Mouse (Mus musculus) heart, embryonic 14.5 days (tissue): ENCODE data around the gene Clec18a. TPM values are rescaled to one million over a fixed set of nuclear protein-coding genes. Genes with fewer than 3 reads are reported as not detected.

Source experiments
- ATAC-seq: fragments of 200-750 bp; cut with Nextera tagmentation; 2 replicates; pipeline ENCODE4 v1.8.0; 2017; ENCODE audit warnings: low read depth, moderate TSS enrichment; ENCODE audit not compliant: insufficient number of reproducible peaks, insufficient read depth, low FRiP score
- H3K27ac ChIP-seq, 2 experiments: fragments of 200-500 bp in 1 of 2; fragments of 300-500 bp in 1 of 2; sonication (generic) in 1 of 2; replicated peaks in 1 of 2; 2 replicates each; pipeline ENCODE4 v1.5.1; 2012 to 2014; ENCODE audit warnings: low read depth in 2 of 2, low read length in 2 of 2, control low read depth in 1 of 2, mild to moderate bottlenecking in 1 of 2, mixed read lengths in 1 of 2; ENCODE audit not compliant: control insufficient read depth in 1 of 2, insufficient read depth in 1 of 2
- H3K27me3 ChIP-seq: fragments of 300-500 bp; sonication (generic); 2 replicates; pipeline ENCODE4 v1.6.1; 2014; ENCODE audit warnings: mild to moderate bottlenecking, low read length, control low read depth; ENCODE audit not compliant: control insufficient read depth, insufficient read depth
- H3K36me3 ChIP-seq: fragments of 300-500 bp; sonication (generic); 2 replicates; pipeline ENCODE4 v1.6.1; 2014; ENCODE audit warnings: mild to moderate bottlenecking, control low read depth, low read length, mixed read lengths; ENCODE audit not compliant: control insufficient read depth, insufficient read depth
- H3K4me1 ChIP-seq, 2 experiments: fragments of 200-500 bp in 1 of 2; fragments of 300-500 bp in 1 of 2; sonication (generic) in 1 of 2; 2 replicates each; pipeline ENCODE4 v1.6.1; 2012 to 2014; ENCODE audit warnings: low read length in 2 of 2, control low read depth in 1 of 2, mixed read lengths in 1 of 2; ENCODE audit not compliant: control insufficient read depth in 2 of 2, insufficient read depth in 2 of 2
- H3K4me2 ChIP-seq: fragments of 300-500 bp; sonication (generic); 2 replicates; pipeline ENCODE4 v1.6.1; 2014; ENCODE audit warnings: mild to moderate bottlenecking, low read length
- H3K4me3 ChIP-seq, 2 experiments: fragments of 200-500 bp in 1 of 2; fragments of 300-500 bp in 1 of 2; sonication (generic) in 1 of 2; 2 replicates each; pipeline ENCODE4 v1.5.1; 2012 to 2014; ENCODE audit warnings: low read length in 2 of 2, mild to moderate bottlenecking in 2 of 2, control low read depth in 1 of 2, low read depth in 1 of 2, moderate library complexity in 1 of 2; ENCODE audit not compliant: control insufficient read depth in 1 of 2, insufficient read depth in 1 of 2
- H3K9ac ChIP-seq: fragments of 300-500 bp; sonication (generic); 2 replicates; pipeline ENCODE4 v1.6.1; 2014; ENCODE audit warnings: mild to moderate bottlenecking, low read length
- H3K9me3 ChIP-seq: fragments of 300-500 bp; sonication (generic); 2 replicates; pipeline ENCODE4 v1.6.1; 2016; ENCODE audit warnings: low read length, control low read depth; ENCODE audit not compliant: control insufficient read depth
- WGBS: fragments of 180-500 bp; shearing (Covaris S2); extraction: QIAGEN DNeasy Blood & Tissue Kit; methylation state at CpG from one replicate; pipeline ENCODE4 v1.1.7; 2014; 5-methylcytosine and 5-hydroxymethylcytosine counted together
- polyA plus RNA-seq: library from polyadenylated mRNA; unstranded; fragments of >200 nt; fragmentation: Nextera tagmentation; extraction: Ambion mirVana; gene quantifications from 2 replicates; pipeline ENCODE4 v1.2.1, GENCODE M21; 2014

Gene Clec18a
- polyA plus RNA-seq, 1 experiment from 2014 or later, result not detected

GRCm38 (mm10) chr8:111055661-111056060 is 36.6 kb downstream of the Clec18a start:
- Histone ChIP-seq H3K27me3 (no peaks in the 10 kb centered on the region), H3K4me2 (no peak overlapping the region), H3K36me3 (peaks cover 53% of the 10 kb centered on the region), H3K9ac (0 out of 2 replicates have a peak overlapping the region, but pooled peaks have one; percentile 31), H3K27ac (no peak overlapping the region), H3K4me1 (peaks cover 6 to 17% of the 10 kb centered on the region in 2 experiments; a peak in 3 of 4 replicates), H3K9me3 (no peaks in the 10 kb centered on the region), H3K4me3 (0 out of 4 replicates have a peak overlapping the region, but pooled peaks of 1 of the 2 experiments have one; percentile 97)
- 55% methylated on average over 2 of the region's 2 CpGs for WGBS
- ATAC-seq, result no peak

GRCm38 (mm10) chr8:111055031-111055634 is 37.1 kb downstream of the Clec18a start:
- no peak for ATAC-seq
- 84% methylated on average over 17 of the region's 17 CpGs for WGBS
- Histone ChIP-seq H3K9me3 (no peaks in the 10 kb centered on the region), H3K4me2 (no peak overlapping the region), H3K27me3 (no peaks in the 10 kb centered on the region), H3K36me3 (peaks cover 58% of the 10 kb centered on the region), H3K4me1 (peaks cover 6 to 17% of the 10 kb centered on the region in 2 experiments; a peak in 3 of 4 replicates), H3K4me3 (no peak overlapping the region), H3K27ac (no peak overlapping the region), H3K9ac (no peak overlapping the region)

- no peaks in the 10 kb centered on the region for H3K27me3 ChIP-seq
- H3K27ac ChIP-seq, result no peak overlapping the region
- no peak overlapping the region for H3K4me2 ChIP-seq
- WGBS, result 94% methylated on average over 12 of the region's 12 CpGs
- ATAC-seq, result no peak
- peaks cover 70% of the 10 kb centered on the region for H3K36me3 ChIP-seq
- H3K9me3 ChIP-seq, result no peaks in the 10 kb centered on the region
- H3K4me1 ChIP-seq, result peaks cover 4 to 13% of the 10 kb centered on the region in 2 experiments; a peak in 3 of 4 replicates
- no peak overlapping the region for H3K4me3 ChIP-seq
- H3K9ac ChIP-seq, result no peak overlapping the region
Measured at GRCm38 (mm10) chr8:111053827-111054518, 38.3 kb downstream of the Clec18a start.

- Histone ChIP-seq H3K27me3 (no peaks in the 10 kb centered on the region), H3K27ac (no peak overlapping the region), H3K36me3 (peaks cover 100% of the 10 kb centered on the region), H3K9me3 (no peaks in the 10 kb centered on the region), H3K4me2 (no peak overlapping the region), H3K4me1 (no peaks in the 10 kb centered on the region), H3K4me3 (no peak overlapping the region), H3K9ac (no peak overlapping the region)
- ATAC-seq, result no peak
- 96% methylated on average over 7 of the region's 7 CpGs for WGBS
Measured at GRCm38 (mm10) chr8:111049106-111049505, 43.1 kb downstream of the Clec18a start.

- H3K4me3 ChIP-seq, result no peak overlapping the region
- no peak overlapping the region for H3K9ac ChIP-seq
- H3K9me3 ChIP-seq, result no peaks in the 10 kb centered on the region
- H3K36me3 ChIP-seq, result peaks cover 100% of the 10 kb centered on the region
- ATAC-seq, result no peak
- no peaks in the 10 kb centered on the region for H3K27me3 ChIP-seq
- no peak overlapping the region for H3K27ac ChIP-seq
- H3K4me1 ChIP-seq, result no peaks in the 10 kb centered on the region
- H3K4me2 ChIP-seq, result no peak overlapping the region
- WGBS, result 93% methylated on average over 2 of the region's 2 CpGs
Measured at GRCm38 (mm10) chr8:111048694-111049093, 43.5 kb downstream of the Clec18a start.

GRCm38 (mm10) chr8:111044003-111044734 is 48.1 kb downstream of the Clec18a start:
- H3K9ac ChIP-seq, result no peak overlapping the region

GRCm38 (mm10) chr8:111042546-111042945 is 49.7 kb downstream of the Clec18a start:
- peaks cover 99% of the 10 kb centered on the region for H3K36me3 ChIP-seq
- H3K4me2 ChIP-seq, result no peak overlapping the region
- no peak overlapping the region for H3K4me3 ChIP-seq
- WGBS, result 94% methylated on average over 19 of the region's 19 CpGs
- no peaks in the 10 kb centered on the region for H3K9me3 ChIP-seq
- no peak overlapping the region for H3K9ac ChIP-seq
- no peaks in the 10 kb centered on the region for H3K4me1 ChIP-seq
- H3K27me3 ChIP-seq, result no peaks in the 10 kb centered on the region
- H3K27ac ChIP-seq, result no peak overlapping the region
- ATAC-seq, result no peak

More at GRCm38 (mm10) chr8:111044003-111044734, 48.1 kb downstream of the Clec18a start:
- no peaks in the 10 kb centered on the region for H3K27me3 ChIP-seq
- no peak overlapping the region for H3K27ac ChIP-seq
- 53% methylated on average over 2 of the region's 2 CpGs for WGBS
- H3K36me3 ChIP-seq, result peaks cover 100% of the 10 kb centered on the region
- H3K4me1 ChIP-seq, result no peaks in the 10 kb centered on the region
- H3K4me3 ChIP-seq, result no peak overlapping the region
- ATAC-seq, result no peak
- H3K4me2 ChIP-seq, result no peak overlapping the region
- no peaks in the 10 kb centered on the region for H3K9me3 ChIP-seq
